Mouse (Mus musculus) bone marrow macrophage, adult 2 months (primary cell): ENCODE data around the gene Clba1.

Experiments used
- CTCF ChIP-seq: IDR thresholded peaks from 2 replicates; pipeline ENCODE4 v1.5.1; 2012; ENCODE audit warnings: low read depth, mild to moderate bottlenecking, low read length, moderate library complexity
- POLR2A ChIP-seq: IDR thresholded peaks from 2 replicates; pipeline ENCODE4 v1.6.1; 2012; ENCODE audit warnings: mild to moderate bottlenecking, low read depth, low read length, borderline replicate concordance

DNA sequence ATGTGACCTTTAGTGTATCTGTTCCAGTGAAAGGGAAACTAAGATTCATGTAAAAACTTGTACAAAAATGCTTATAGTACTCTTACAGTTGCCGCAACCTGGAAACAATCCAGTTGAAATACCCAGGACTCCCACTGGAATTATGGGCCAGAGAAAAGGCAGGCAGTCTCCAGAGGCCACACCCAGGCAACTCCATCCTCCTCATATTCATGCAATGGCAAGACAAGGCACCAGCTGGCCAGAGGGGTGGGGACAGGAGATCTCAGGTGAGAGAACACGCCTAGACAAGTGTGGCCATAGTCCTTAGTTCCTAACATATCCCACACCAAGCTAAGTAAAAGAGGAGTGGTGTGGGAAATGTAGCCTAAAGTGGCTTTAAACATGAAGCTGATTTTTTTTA, 13.9 kb downstream of the Clba1 start:
- TF ChIP-seq CTCF, result no peak
- no peak for TF ChIP-seq POLR2A
